Mouse (Mus musculus): ENCODE results near the gene Ndufb4. TPM values are rescaled to one million over a fixed set of nuclear protein-coding genes. Genes with fewer than 3 reads are reported as not detected.
A peak's percentile ranks its signal among the peaks of the same experiment; 100 is the strongest.

The Ndufb4 gene
- total and polyA plus RNA-seq, 2 experiments from 2014 or later = 31.3 to 99.2 TPM

DNA sequence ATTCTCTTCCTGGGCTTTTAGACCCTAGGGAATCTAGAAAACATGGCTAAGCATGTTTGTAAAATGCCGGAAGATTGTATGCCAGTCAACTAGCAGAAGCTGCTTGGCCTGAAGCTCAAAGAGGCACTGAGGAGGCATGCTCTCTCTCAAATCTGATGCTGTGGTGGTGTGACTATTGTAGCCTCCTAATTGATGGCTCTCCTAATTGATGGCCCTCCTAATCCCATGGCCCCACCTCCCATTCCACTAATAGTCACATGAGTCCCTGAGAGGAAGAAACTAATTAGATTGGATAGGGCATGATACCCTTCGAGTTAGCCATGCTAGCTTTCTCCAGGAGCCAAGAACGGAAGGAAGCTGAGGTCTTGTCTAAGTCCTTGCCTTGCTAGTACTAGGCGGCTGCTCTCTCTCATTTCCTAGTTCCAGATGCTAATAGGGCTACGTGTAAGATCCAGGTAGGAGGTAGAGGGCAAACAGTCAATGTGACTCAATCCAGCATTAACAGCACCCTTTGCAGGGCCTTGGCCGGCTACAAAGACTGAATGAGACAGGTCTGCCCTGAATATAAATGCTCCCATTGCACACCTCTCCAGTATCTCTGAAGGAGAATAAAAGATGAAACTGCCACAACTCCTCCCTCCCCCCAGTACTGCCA, 31.8 kb upstream of the Ndufb4 start:
- no peak for TF ChIP-seq CTCF (IDR thresholded peaks at IDR 0.05; ENCODE audit: low read depth)
- ATAC-seq = no peak
- no peak for DNase-seq (ENCODE audit: low spot score)
- Histone ChIP-seq H3K36me3 (ENCODE audit: insufficient read depth, low read length) (no peaks in the 10 kb centered on the region), H3K4me1 (ENCODE audit: insufficient read depth, low read length) (peaks cover 12% of the 10 kb centered on the region), H3K9me3 (ENCODE audit: low read length) (no peaks in the 10 kb centered on the region), H3K27ac (no peak overlapping the region), H3K27me3 (ENCODE audit: insufficient read depth, low read length) (no peaks in the 10 kb centered on the region), H3K4me3 (ENCODE audit: low read length) (no peak overlapping the region), H3K9ac (replicated peaks; ENCODE audit: low read length) (no peak overlapping the region), H3K4me2 (ENCODE audit: low read depth, low read length) (no peak overlapping the region)
- 59% methylated on average over 6 of the region's 6 CpGs for WGBS

DNA sequence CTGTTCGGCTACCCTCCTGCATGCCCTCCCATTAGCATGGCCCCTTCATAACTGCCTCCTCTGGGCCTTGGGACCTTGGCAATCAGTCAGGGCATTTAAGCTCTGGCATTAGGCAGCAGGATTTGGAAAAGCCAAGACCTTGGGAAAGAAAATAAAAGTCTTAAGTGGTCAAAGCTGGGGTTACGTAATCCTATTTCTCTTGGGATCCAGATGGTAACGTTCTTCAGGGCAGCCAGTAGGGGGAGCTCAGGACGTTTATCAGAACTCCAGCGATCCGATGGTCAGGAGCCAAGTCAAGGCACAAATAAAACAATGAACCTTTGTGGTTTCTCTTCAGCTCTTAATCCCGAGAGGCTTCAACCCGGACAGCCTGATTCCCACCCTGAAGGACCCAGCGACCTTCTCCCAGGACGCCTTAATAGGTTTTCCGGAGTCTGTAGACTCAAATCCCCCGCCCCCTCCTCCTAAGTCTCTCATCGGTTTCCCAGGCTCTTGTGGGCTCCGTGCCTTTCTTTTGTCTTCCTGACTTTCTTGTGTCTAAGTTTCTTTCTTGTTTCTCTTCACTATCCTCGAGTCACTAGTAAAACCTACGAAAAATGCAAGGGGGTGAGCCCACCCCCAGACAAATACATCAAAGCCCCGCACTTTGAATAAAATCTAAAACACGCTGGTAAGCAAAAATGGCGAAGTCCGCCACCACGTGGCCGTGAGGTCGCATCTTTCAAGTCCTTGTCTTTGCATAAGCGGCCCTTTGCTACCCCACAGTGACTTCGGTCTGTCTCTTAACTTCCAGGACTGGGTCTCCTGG, 30.6 kb upstream of the Ndufb4 start:
- peak; percentile 89 for TF ChIP-seq CTCF (IDR thresholded peaks at IDR 0.05; ENCODE audit: low read depth)

GRCm38 (mm10) chr16:37684259-37684633, 30.0 kb upstream of the Ndufb4 start:
- no peaks in the 10 kb centered on the region for H3K36me3 ChIP-seq (ENCODE audit: insufficient read depth, low read length)
- H3K4me3 ChIP-seq (ENCODE audit: low read length) = peak overlapping the region; percentile 39
- H3K9me3 ChIP-seq (ENCODE audit: low read length) = no peaks in the 10 kb centered on the region
- peak overlapping the region; percentile 86 for H3K27ac ChIP-seq
- H3K4me1 ChIP-seq (ENCODE audit: insufficient read depth, low read length) = peaks cover 12% of the 10 kb centered on the region
- no peak for ATAC-seq
- peak overlapping the region; percentile 67 for H3K4me2 ChIP-seq (ENCODE audit: low read depth, low read length)
- H3K27me3 ChIP-seq (ENCODE audit: insufficient read depth, low read length) = no peaks in the 10 kb centered on the region
- TF ChIP-seq CTCF (IDR thresholded peaks at IDR 0.05; ENCODE audit: low read depth) = no peak
- DNase-seq (ENCODE audit: low spot score) = peak; percentile 37
- H3K9ac ChIP-seq (replicated peaks; ENCODE audit: low read length) = peak overlapping the region; percentile 54
- WGBS = 12% methylated on average over 8 of the region's 8 CpGs

More for the DNA sequence above, 30.6 kb upstream of the Ndufb4 start:
- WGBS = under 1% methylated on average over 25 of the region's 25 CpGs
- peak overlapping the region; percentile 39 for H3K4me3 ChIP-seq (ENCODE audit: low read length)
- H3K9ac ChIP-seq (replicated peaks; ENCODE audit: low read length) = peak overlapping the region; percentile 54
- no peaks in the 10 kb centered on the region for H3K27me3 ChIP-seq (ENCODE audit: insufficient read depth, low read length)
- peak overlapping the region; percentile 67 for H3K4me2 ChIP-seq (ENCODE audit: low read depth, low read length)
- peak; percentile 95 for DNase-seq (ENCODE audit: low spot score)
- no peaks in the 10 kb centered on the region for H3K36me3 ChIP-seq (ENCODE audit: insufficient read depth, low read length)
- peaks cover 12% of the 10 kb centered on the region for H3K4me1 ChIP-seq (ENCODE audit: insufficient read depth, low read length)
- ATAC-seq = peak; percentile 73
- peak overlapping the region; percentile 86 for H3K27ac ChIP-seq
- no peaks in the 10 kb centered on the region for H3K9me3 ChIP-seq (ENCODE audit: low read length)

- peaks cover 12% of the 10 kb centered on the region for H3K4me1 ChIP-seq (ENCODE audit: insufficient read depth, low read length)
- WGBS = 4% methylated on average over 16 of the region's 16 CpGs
- no peak overlapping the region for H3K4me3 ChIP-seq (ENCODE audit: low read length)
These were observed 29.2 kb upstream of the Ndufb4 start for GRCm38 (mm10) chr16:37683154-37684130.

DNA sequence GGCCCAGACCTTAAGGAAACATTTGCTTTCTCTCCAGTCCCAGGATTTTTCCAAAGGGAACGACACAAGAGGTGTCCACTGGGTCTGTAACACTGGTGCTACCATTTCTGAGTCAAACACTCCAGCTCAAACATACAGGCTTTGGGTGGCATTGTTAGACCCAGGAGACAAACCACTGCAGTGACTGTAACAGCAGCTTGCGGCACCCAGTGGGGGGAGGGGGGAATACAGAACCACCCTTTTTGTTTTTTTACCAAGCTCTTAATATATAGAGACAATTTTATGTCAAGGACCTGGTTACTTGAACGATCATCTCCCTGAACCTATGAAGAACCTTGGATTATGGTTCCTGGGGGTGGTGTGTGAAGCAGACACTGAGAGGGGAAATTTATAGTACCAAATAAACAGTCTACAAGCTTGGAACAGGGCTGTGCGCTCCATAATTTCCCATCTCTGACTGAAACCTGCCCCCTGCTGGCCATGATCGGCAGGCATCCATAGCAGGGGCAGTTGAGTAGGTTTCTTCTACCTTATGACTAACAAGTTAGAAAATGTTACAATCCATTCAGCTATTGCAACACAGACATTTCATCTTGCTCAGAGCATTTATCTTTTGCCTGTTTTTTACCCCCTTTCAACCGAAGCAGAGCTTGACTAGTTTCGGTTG, 28.2 kb upstream of the Ndufb4 start:
- peak; percentile 58 for ATAC-seq

More at GRCm38 (mm10) chr16:37683154-37684130, 29.2 kb upstream of the Ndufb4 start:
- H3K36me3 ChIP-seq (ENCODE audit: insufficient read depth, low read length) = no peaks in the 10 kb centered on the region
- peak overlapping the region; percentile 86 for H3K27ac ChIP-seq
- TF ChIP-seq CTCF (IDR thresholded peaks at IDR 0.05; ENCODE audit: low read depth) = no peak
- no peaks in the 10 kb centered on the region for H3K9me3 ChIP-seq (ENCODE audit: low read length)
- peak; percentile 60 for DNase-seq (ENCODE audit: low spot score)
- H3K27me3 ChIP-seq (ENCODE audit: insufficient read depth, low read length) = no peaks in the 10 kb centered on the region
- ATAC-seq = peak; percentile 36
- peak overlapping the region; percentile 67 for H3K4me2 ChIP-seq (ENCODE audit: low read depth, low read length)
- peak overlapping the region; percentile 54 for H3K9ac ChIP-seq (replicated peaks; ENCODE audit: low read length)

More for the DNA sequence above, 28.2 kb upstream of the Ndufb4 start:
- 36% methylated on average over 7 of the region's 7 CpGs for WGBS
- TF ChIP-seq CTCF (IDR thresholded peaks at IDR 0.05; ENCODE audit: low read depth) = peak; percentile 86
- peaks cover 12% of the 10 kb centered on the region for H3K4me1 ChIP-seq (ENCODE audit: insufficient read depth, low read length)
- H3K27ac ChIP-seq = peak overlapping the region; percentile 86; the same call in 1 of the 2 replicates
- peak; percentile 84 for DNase-seq (ENCODE audit: low spot score)
- no peak overlapping the region for H3K4me3 ChIP-seq (ENCODE audit: low read length)
- H3K4me2 ChIP-seq (ENCODE audit: low read depth, low read length) = 0 out of 2 replicates have a peak overlapping the region, but pooled peaks have one; percentile 67
- H3K27me3 ChIP-seq (ENCODE audit: insufficient read depth, low read length) = no peaks in the 10 kb centered on the region
- no peaks in the 10 kb centered on the region for H3K36me3 ChIP-seq (ENCODE audit: insufficient read depth, low read length)
- no peak overlapping the region for H3K9ac ChIP-seq (replicated peaks; ENCODE audit: low read length)
- H3K9me3 ChIP-seq (ENCODE audit: low read length) = no peaks in the 10 kb centered on the region
